Mouse (Mus musculus): Measurements from ENCODE around the gene Mbd5. TPM values are rescaled to one million over a fixed set of nuclear protein-coding genes. Genes with fewer than 3 reads are reported as not detected.

Gene Mbd5
- total and polyA plus RNA-seq, 3 experiments: 0.92 to 45.8 (median 15.2) TPM

- Histone ChIP-seq H3K4me3 (ENCODE audit: low read depth, low read length) (no peak overlapping the region), H3K9me3 (replicated peaks) (no peaks in the 10 kb centered on the region), H3K36me3 (replicated peaks) (no peaks in the 10 kb centered on the region), H3K4me1 (ENCODE audit: insufficient read depth, low read depth, low read length) (no peaks in the 10 kb centered on the region), H3K27me3 (ENCODE audit: insufficient read depth, low read length) (no peaks in the 10 kb centered on the region)
- DNase-seq (ENCODE audit: low spot score) (no peak), ATAC-seq (ENCODE audit: extremely low read depth, insufficient number of reproducible peaks, low FRiP score, poor library complexity, severe bottlenecking) (no peak)
- TF ChIP-seq TAL1 (conservative IDR thresholded peaks at IDR 0.05; ENCODE audit: low read depth, low read length) (no peak), GATA1 (IDR thresholded peaks at IDR 0.05; ENCODE audit: borderline replicate concordance, low read length) (no peak), CTCF (IDR thresholded peaks at IDR 0.05; ENCODE audit: low read depth, low read length) (no peak), POLR2AphosphoS5 (IDR thresholded peaks at IDR 0.05; ENCODE audit: insufficient replicate concordance, low read depth, low read length) (no peak), GATA2 (IDR thresholded peaks at IDR 0.05; ENCODE audit: borderline replicate concordance, low read depth, low read length) (no peak)
These were observed 280.4 kb downstream of the Mbd5 start for GRCm38 (mm10) chr2:49229725-49230124.

- H3K9me3 ChIP-seq (replicated peaks): no peaks in the 10 kb centered on the region
- ATAC-seq (ENCODE audit: extremely low read depth, insufficient number of reproducible peaks, low FRiP score, poor library complexity, severe bottlenecking): no peak
- TF ChIP-seq GATA2 (IDR thresholded peaks at IDR 0.05; ENCODE audit: borderline replicate concordance, low read depth, low read length): no peak
- TF ChIP-seq POLR2AphosphoS5 (IDR thresholded peaks at IDR 0.05; ENCODE audit: insufficient replicate concordance, low read depth, low read length): no peak
- TF ChIP-seq TAL1 (conservative IDR thresholded peaks at IDR 0.05; ENCODE audit: low read depth, low read length): no peak
- TF ChIP-seq GATA1 (IDR thresholded peaks at IDR 0.05; ENCODE audit: borderline replicate concordance, low read length): no peak
These were observed 284.8 kb downstream of the Mbd5 start for GRCm38 (mm10) chr2:49234064-49234463.

GRCm38 (mm10) chr2:49241715-49242114, 292.4 kb downstream of the Mbd5 start:
- Histone ChIP-seq H3K9me3 (replicated peaks) (no peaks in the 10 kb centered on the region), H3K36me3 (replicated peaks) (peaks cover 4% of the 10 kb centered on the region), H3K27me3 (ENCODE audit: insufficient read depth, low read length) (no peaks in the 10 kb centered on the region), H3K4me3 (ENCODE audit: low read depth, low read length) (no peak overlapping the region), H3K4me1 (ENCODE audit: insufficient read depth, low read depth, low read length) (no peaks in the 10 kb centered on the region)
- TF ChIP-seq POLR2AphosphoS5 (IDR thresholded peaks at IDR 0.05; ENCODE audit: insufficient replicate concordance, low read depth, low read length): no peak
- no peak for TF ChIP-seq GATA1 (IDR thresholded peaks at IDR 0.05; ENCODE audit: borderline replicate concordance, low read length)
- DNase-seq (ENCODE audit: low spot score) (no peak), ATAC-seq (ENCODE audit: extremely low read depth, insufficient number of reproducible peaks, low FRiP score, poor library complexity, severe bottlenecking) (no peak)

More at GRCm38 (mm10) chr2:49234064-49234463, 284.8 kb downstream of the Mbd5 start:
- no peak for DNase-seq (ENCODE audit: low spot score)
- Histone ChIP-seq H3K4me1 (ENCODE audit: insufficient read depth, low read depth, low read length) (no peaks in the 10 kb centered on the region), H3K27me3 (ENCODE audit: insufficient read depth, low read length) (no peaks in the 10 kb centered on the region), H3K36me3 (replicated peaks) (no peaks in the 10 kb centered on the region), H3K4me3 (ENCODE audit: low read depth, low read length) (no peak overlapping the region)

GRCm38 (mm10) chr2:49264092-49264491, 314.8 kb downstream of the Mbd5 start:
- H3K36me3 ChIP-seq (replicated peaks): no peaks in the 10 kb centered on the region
- no peak overlapping the region for H3K4me3 ChIP-seq (ENCODE audit: low read depth, low read length)
- DNase-seq (ENCODE audit: low spot score) (no peak), ATAC-seq (ENCODE audit: extremely low read depth, insufficient number of reproducible peaks, low FRiP score, poor library complexity, severe bottlenecking) (no peak)
- TF ChIP-seq CTCF (IDR thresholded peaks at IDR 0.05; ENCODE audit: low read depth, low read length) (no peak), TAL1 (conservative IDR thresholded peaks at IDR 0.05; ENCODE audit: low read depth, low read length) (no peak), GATA2 (IDR thresholded peaks at IDR 0.05; ENCODE audit: borderline replicate concordance, low read depth, low read length) (no peak), GATA1 (IDR thresholded peaks at IDR 0.05; ENCODE audit: borderline replicate concordance, low read length) (no peak), POLR2AphosphoS5 (IDR thresholded peaks at IDR 0.05; ENCODE audit: insufficient replicate concordance, low read depth, low read length) (no peak)
- H3K9me3 ChIP-seq (replicated peaks): no peaks in the 10 kb centered on the region
- no peaks in the 10 kb centered on the region for H3K4me1 ChIP-seq (ENCODE audit: insufficient read depth, low read depth, low read length)
- H3K27me3 ChIP-seq (ENCODE audit: insufficient read depth, low read length): no peaks in the 10 kb centered on the region

- H3K36me3 ChIP-seq (replicated peaks): no peaks in the 10 kb centered on the region
- DNase-seq (ENCODE audit: low spot score) (no peak), ATAC-seq (ENCODE audit: extremely low read depth, insufficient number of reproducible peaks, low FRiP score, poor library complexity, severe bottlenecking) (no peak)
- H3K27me3 ChIP-seq (ENCODE audit: insufficient read depth, low read length): no peaks in the 10 kb centered on the region
- TF ChIP-seq CTCF (IDR thresholded peaks at IDR 0.05; ENCODE audit: low read depth, low read length): no peak
- no peak for TF ChIP-seq GATA1 (IDR thresholded peaks at IDR 0.05; ENCODE audit: borderline replicate concordance, low read length)
- no peak for TF ChIP-seq GATA2 (IDR thresholded peaks at IDR 0.05; ENCODE audit: borderline replicate concordance, low read depth, low read length)
- no peak for TF ChIP-seq POLR2AphosphoS5 (IDR thresholded peaks at IDR 0.05; ENCODE audit: insufficient replicate concordance, low read depth, low read length)
- TF ChIP-seq TAL1 (conservative IDR thresholded peaks at IDR 0.05; ENCODE audit: low read depth, low read length): no peak
- no peaks in the 10 kb centered on the region for H3K9me3 ChIP-seq (replicated peaks)
- no peaks in the 10 kb centered on the region for H3K4me1 ChIP-seq (ENCODE audit: insufficient read depth, low read depth, low read length)
- H3K4me3 ChIP-seq (ENCODE audit: low read depth, low read length): no peak overlapping the region
These were observed 323.1 kb downstream of the Mbd5 start for GRCm38 (mm10) chr2:49272295-49272967.

- H3K4me3 ChIP-seq (ENCODE audit: low read depth, low read length): no peak overlapping the region
- no peaks in the 10 kb centered on the region for H3K9me3 ChIP-seq (replicated peaks)
- H3K27me3 ChIP-seq (ENCODE audit: insufficient read depth, low read length): 0 out of 2 replicates have a peak, but pooled peaks cover 4% of the 10 kb centered on the region
- DNase-seq (ENCODE audit: low spot score) (no peak), ATAC-seq (ENCODE audit: extremely low read depth, insufficient number of reproducible peaks, low FRiP score, poor library complexity, severe bottlenecking) (no peak)
- TF ChIP-seq POLR2AphosphoS5 (IDR thresholded peaks at IDR 0.05; ENCODE audit: insufficient replicate concordance, low read depth, low read length) (no peak), GATA1 (IDR thresholded peaks at IDR 0.05; ENCODE audit: borderline replicate concordance, low read length) (no peak), GATA2 (IDR thresholded peaks at IDR 0.05; ENCODE audit: borderline replicate concordance, low read depth, low read length) (no peak), TAL1 (conservative IDR thresholded peaks at IDR 0.05; ENCODE audit: low read depth, low read length) (no peak), CTCF (IDR thresholded peaks at IDR 0.05; ENCODE audit: low read depth, low read length) (no peak)
- no peaks in the 10 kb centered on the region for H3K36me3 ChIP-seq (replicated peaks)
- H3K4me1 ChIP-seq (ENCODE audit: insufficient read depth, low read depth, low read length): no peaks in the 10 kb centered on the region
These were observed 326.9 kb downstream of the Mbd5 start for GRCm38 (mm10) chr2:49276017-49276722.

Measured in G1E (cell line).